Mouse (Mus musculus) thymus, adult 2 months (tissue): ENCODE data around the gene Podnl1.

Experiments used
- CTCF ChIP-seq: fragments of 200-500 bp; IDR thresholded peaks from 2 replicates; pipeline ENCODE4 v1.5.1; 2012; ENCODE audit warnings: mild to moderate bottlenecking, control low read depth, low read length, moderate library complexity, borderline replicate concordance; ENCODE audit not compliant: control insufficient read depth, poor library complexity, insufficient read depth; ENCODE audit errors: extremely low read depth
- POLR2A ChIP-seq: fragments of 200-500 bp; IDR thresholded peaks from 2 replicates; pipeline ENCODE4 v1.6.1; 2012; ENCODE audit warnings: mild to moderate bottlenecking, low read length, control low read depth, moderate library complexity; ENCODE audit not compliant: control insufficient read depth, poor library complexity, insufficient read depth; ENCODE audit errors: extremely low read depth

- no peak for TF ChIP-seq POLR2A
- no peak for TF ChIP-seq CTCF
Measured at GRCm38 (mm10) chr8:84090585-84090984, 35.2 kb upstream of the Podnl1 start.
